Mouse (Mus musculus) CH12.LX (cell line): Measurements from ENCODE around the gene Smpdl3a. TPM values are rescaled to one million over a fixed set of nuclear protein-coding genes. Genes with fewer than 3 reads are reported as not detected.

Experiments
- DNase-seq: peaks from one replicate; pipeline ENCODE4 v3.0.0-alpha.2; 2013; ENCODE audit errors: extremely low read depth
- H3K27ac ChIP-seq: 2 replicates; pipeline ENCODE4 v1.5.1; 2012; ENCODE audit warnings: low read depth, mild to moderate bottlenecking, control low read depth, moderate library complexity; ENCODE audit not compliant: insufficient read depth
- H3K27me3 ChIP-seq: replicated peaks from 2 replicates; pipeline ENCODE3; 2012; ENCODE audit warnings: inconsistent platforms
- H3K36me3 ChIP-seq, 2 experiments: replicated peaks in 1 of 2; 2 replicates each; pipeline versions ENCODE3 to v1.6.1; 2012; ENCODE audit warnings: inconsistent platforms in 1 of 2, low read length in 1 of 2, mild to moderate bottlenecking in 1 of 2, mixed read lengths in 1 of 2, moderate library complexity in 1 of 2; ENCODE audit not compliant: control insufficient read depth in 1 of 2, insufficient read depth in 1 of 2
- H3K4me1 ChIP-seq, 2 experiments: 2 replicates each; pipeline ENCODE4 v1.6.1; 2012; ENCODE audit warnings: inconsistent platforms in 1 of 2, moderate library complexity in 1 of 2; ENCODE audit not compliant: insufficient read depth in 2 of 2, control insufficient read depth in 1 of 2
- H3K4me2 ChIP-seq: 2 replicates; pipeline ENCODE4 v1.6.1; 2012; ENCODE audit warnings: low read depth, mild to moderate bottlenecking, control low read depth; ENCODE audit not compliant: poor library complexity, insufficient read depth, severe bottlenecking
- H3K4me3 ChIP-seq, 3 experiments: fragments of 150-350 bp in 1 of 3; sonication (generic) in 1 of 3; replicated peaks in 1 of 3; 2 replicates each; pipeline versions ENCODE3 to v1.5.1; 2011 to 2012; ENCODE audit warnings: low read depth in 2 of 3, low read length in 2 of 3, mild to moderate bottlenecking in 2 of 3, moderate library complexity in 2 of 3, control low read depth in 1 of 3, improper control_type of control experiment in 1 of 3, inconsistent platforms in 1 of 3, mixed read lengths in 1 of 3; ENCODE audit not compliant: poor library complexity in 1 of 3
- H3K79me2 ChIP-seq: replicated peaks from 2 replicates; pipeline ENCODE4 v1.6.1; 2012; ENCODE audit warnings: mild to moderate bottlenecking, moderate library complexity; ENCODE audit not compliant: control insufficient read depth, poor library complexity, insufficient read depth, severe bottlenecking; ENCODE audit errors: extremely low read depth
- H3K9ac ChIP-seq: 2 replicates; pipeline ENCODE4 v1.6.1; 2012; ENCODE audit warnings: low read depth, mild to moderate bottlenecking, control low read depth, moderate library complexity; ENCODE audit not compliant: insufficient read depth
- H3K9me3 ChIP-seq: replicated peaks from 2 replicates; pipeline ENCODE3; 2012; ENCODE audit warnings: low read length, inconsistent platforms, mixed read lengths
- CHD1 ChIP-seq: IDR thresholded peaks from 2 replicates; pipeline ENCODE4 v1.6.1; 2012; ENCODE audit warnings: low read depth, low read length, improper control_type of control experiment, inconsistent platforms
- CHD2 ChIP-seq: IDR thresholded peaks from 2 replicates; pipeline ENCODE4 v1.6.1; 2011; ENCODE audit warnings: low read length, improper control_type of control experiment
- CTCF ChIP-seq, 2 experiments: IDR thresholded peaks in 1 of 2; conservative IDR thresholded peaks in 1 of 2; 2 replicates each; pipeline ENCODE4 v1.5.1; 2011 to 2012; ENCODE audit warnings: low read depth in 2 of 2, low read length in 2 of 2, improper control_type of control experiment in 1 of 2, inconsistent platforms in 1 of 2, mild to moderate bottlenecking in 1 of 2, moderate library complexity in 1 of 2
- ELF1 ChIP-seq: IDR thresholded peaks from 2 replicates; pipeline ENCODE4 v1.6.1; 2014; ENCODE audit warnings: low read depth, mild to moderate bottlenecking, inconsistent platforms, low read length, improper control_type of control experiment
- EP300 ChIP-seq: IDR thresholded peaks from 2 replicates; pipeline ENCODE4 v1.6.1; 2011; ENCODE audit warnings: low read length, improper control_type of control experiment
- ETS1 ChIP-seq: conservative IDR thresholded peaks from 2 replicates; pipeline ENCODE4 v1.6.1; 2012; ENCODE audit warnings: low read depth, mild to moderate bottlenecking, inconsistent platforms, low read length, improper control_type of control experiment, moderate library complexity
- GABPA ChIP-seq: IDR thresholded peaks from 2 replicates; pipeline ENCODE4 v1.6.1; 2012; ENCODE audit warnings: low read depth, low read length, improper control_type of control experiment, inconsistent platforms; ENCODE audit not compliant: insufficient replicate concordance
- IRF4 ChIP-seq: IDR thresholded peaks from 2 replicates; pipeline ENCODE4 v1.6.1; 2014; ENCODE audit warnings: low read depth, mild to moderate bottlenecking, inconsistent platforms, low read length, improper control_type of control experiment
- JUN ChIP-seq: IDR thresholded peaks from 2 replicates; pipeline ENCODE4 v1.6.1; 2011; ENCODE audit warnings: low read depth, mild to moderate bottlenecking, low read length, improper control_type of control experiment, moderate library complexity; ENCODE audit not compliant: insufficient read depth
- KAT2A ChIP-seq: IDR thresholded peaks from 2 replicates; pipeline ENCODE4 v1.6.1; 2012; ENCODE audit warnings: low read length, improper control_type of control experiment, inconsistent platforms; ENCODE audit not compliant: insufficient replicate concordance
- MAX ChIP-seq: IDR thresholded peaks from 2 replicates; pipeline ENCODE4 v1.6.1; 2011; ENCODE audit warnings: low read length, improper control_type of control experiment
- MEF2A ChIP-seq: IDR thresholded peaks from 2 replicates; pipeline ENCODE4 v1.6.1; 2014; ENCODE audit warnings: low read depth, mild to moderate bottlenecking, inconsistent platforms, low read length, improper control_type of control experiment, borderline replicate concordance
- MYC ChIP-seq: IDR thresholded peaks from 2 replicates; pipeline ENCODE4 v1.6.1; 2011; ENCODE audit warnings: low read depth, mild to moderate bottlenecking, improper control_type of control experiment, low read length
- NELFE ChIP-seq: IDR thresholded peaks from 2 replicates; pipeline ENCODE4 v1.6.1; 2011; ENCODE audit warnings: low read depth, low read length, improper control_type of control experiment
- PAX5 ChIP-seq: IDR thresholded peaks from 2 replicates; pipeline ENCODE4 v1.6.1; 2012; ENCODE audit warnings: low read length, inconsistent platforms, mixed read lengths
- RCOR1 ChIP-seq: conservative IDR thresholded peaks from 2 replicates; pipeline ENCODE4 v1.6.1; 2012; ENCODE audit warnings: low read depth, mild to moderate bottlenecking, inconsistent platforms, low read length, improper control_type of control experiment
- SIN3A ChIP-seq: IDR thresholded peaks from 2 replicates; pipeline ENCODE4 v1.6.1; 2012; ENCODE audit warnings: low read length, improper control_type of control experiment, inconsistent platforms
- TBP ChIP-seq: conservative IDR thresholded peaks from 2 replicates; pipeline ENCODE4 v1.6.1; 2011; ENCODE audit warnings: low read depth, low read length, improper control_type of control experiment
- TCF12 ChIP-seq: IDR thresholded peaks from 2 replicates; pipeline ENCODE4 v1.6.1; 2014; ENCODE audit warnings: low read depth, mild to moderate bottlenecking, inconsistent platforms, low read length, improper control_type of control experiment
- UBTF ChIP-seq: IDR thresholded peaks from 2 replicates; pipeline ENCODE4 v1.6.1; 2012; ENCODE audit warnings: low read depth, mild to moderate bottlenecking, inconsistent platforms, low read length, improper control_type of control experiment, moderate library complexity
- USF1 ChIP-seq: IDR thresholded peaks from 2 replicates; pipeline ENCODE4 v1.6.1; 2014; ENCODE audit warnings: low read depth, mild to moderate bottlenecking, inconsistent platforms, low read length, improper control_type of control experiment
- ZC3H11A ChIP-seq: IDR thresholded peaks from 2 replicates; pipeline ENCODE4 v1.6.1; 2012; ENCODE audit warnings: low read depth, mild to moderate bottlenecking, inconsistent platforms, low read length, improper control_type of control experiment
- ZNF384 ChIP-seq: IDR thresholded peaks from 2 replicates; pipeline ENCODE4 v1.6.1; 2012; ENCODE audit warnings: low read depth, low read length, improper control_type of control experiment, inconsistent platforms
- dilution Hi-C: fragments of 300-500 bp; cut with MboI; formaldehyde crosslinking; loops from 2 replicates; pipeline ENCODE4 v1.14.3; 2020; ENCODE audit warnings: low sequenced_read_pairs; ENCODE audit not compliant: extremely low pct_unique_long_range_greater_than_20kb, extremely low pct_ligation_motif_present
- in situ Hi-C: fragments of 300-500 bp; cut with MboI; formaldehyde crosslinking; loops from 3 replicates; pipeline ENCODE4 v1.14.3; 2019; ENCODE audit warnings: low sequenced_read_pairs, low pct_ligation_motif_present, low pct_unique_long_range_greater_than_20kb, mixed read lengths
- polyA plus RNA-seq: library from polyadenylated mRNA; unstranded; fragments of >175 nt; gene quantifications from 2 replicates; pipeline ENCODE4 v1.2.1, GENCODE M21; 2012; ENCODE audit warnings: low read depth; ENCODE audit not compliant: insufficient read length
- total RNA-seq, 2 experiments: library from RNA; depleted of rRNA; stranded (reverse); fragments of 300-350 nt in 1 of 2; fragments of >200 nt in 1 of 2; gene quantifications; 2 replicates each; pipeline ENCODE4 v1.2.3; 2012 to 2014

The Smpdl3a gene
- total and polyA plus RNA-seq, 3 experiments = not detected

DNA sequence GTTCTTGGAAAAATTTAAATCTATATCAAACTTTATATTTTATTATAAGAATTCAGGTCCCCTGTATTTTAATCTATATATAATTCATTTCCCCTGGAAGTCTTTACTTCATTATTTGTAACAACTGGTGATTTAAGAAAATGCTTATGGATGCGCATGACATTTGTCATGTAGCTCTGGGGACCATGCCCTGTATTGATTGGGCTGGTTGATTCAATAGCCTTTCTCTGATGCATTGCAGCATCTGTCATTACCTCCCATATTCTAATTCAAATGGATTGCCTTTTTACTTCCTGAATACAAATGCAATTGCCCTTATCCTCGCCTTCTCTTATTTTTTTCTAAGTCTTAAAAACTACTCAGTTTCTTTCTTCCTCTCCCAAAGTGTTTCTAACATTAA is 20.2 kb downstream of the Smpdl3a start:
- Histone ChIP-seq H3K4me3 (no peak overlapping the region), H3K27me3 (no peaks in the 10 kb centered on the region), H3K9me3 (no peaks in the 10 kb centered on the region), H3K4me2 (no peak overlapping the region), H3K27ac (no peak overlapping the region), H3K79me2 (no peaks in the 10 kb centered on the region), H3K4me1 (no peaks in the 10 kb centered on the region), H3K9ac (no peak overlapping the region), H3K36me3 (no peaks in the 10 kb centered on the region)
- DNase-seq = no peak
- dilution Hi-C loops = no loop called here
- TF ChIP-seq ZC3H11A (no peak), UBTF (no peak), KAT2A (no peak), EP300 (no peak), NELFE (no peak), PAX5 (no peak)
- in situ Hi-C loops = no loop called here

DNA sequence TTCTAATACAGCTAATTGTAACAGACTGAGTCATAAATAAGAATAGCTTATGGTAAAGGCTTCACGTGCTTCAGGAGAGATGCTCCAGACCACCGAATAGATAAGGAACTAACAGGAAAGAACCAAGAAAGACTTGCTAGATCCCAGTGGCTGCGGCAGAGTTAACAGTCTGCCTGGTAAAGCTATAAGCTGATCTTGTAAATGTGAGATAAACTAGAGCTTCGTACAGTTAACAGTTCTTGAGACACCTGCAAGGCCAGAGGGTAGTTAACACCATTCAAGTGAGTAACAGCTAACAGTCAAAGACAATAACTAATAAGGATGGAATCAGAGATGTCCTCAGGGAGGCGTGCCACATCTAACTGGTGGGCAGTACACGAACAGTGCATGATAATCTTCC is 21.7 kb downstream of the Smpdl3a start:
- Histone ChIP-seq H3K4me2 (no peak overlapping the region), H3K4me1 (no peaks in the 10 kb centered on the region), H3K9ac (no peak overlapping the region), H3K4me3 (no peak overlapping the region), H3K79me2 (no peaks in the 10 kb centered on the region), H3K27me3 (no peaks in the 10 kb centered on the region)
- in situ Hi-C loops = no loop called here
- TF ChIP-seq GABPA (no peak), IRF4 (no peak), EP300 (no peak), JUN (no peak), PAX5 (no peak), TBP (no peak), MYC (no peak), CTCF (conservative IDR thresholded peaks at IDR 0.05 in 1 of 2, IDR thresholded peaks at IDR 0.05 in 1 of 2; ENCODE audit: low read depth in 2 of 2, low read length in 2 of 2) (no peak), USF1 (no peak)
- TF ChIP-seq, all 38 proteins: peak for 0
- DNase-seq = no peak
- dilution Hi-C loops = no loop called here
- Histone ChIP-seq H3K36me3 (no peaks in the 10 kb centered on the region), H3K27ac (no peak overlapping the region), H3K9me3 (no peaks in the 10 kb centered on the region)

DNA sequence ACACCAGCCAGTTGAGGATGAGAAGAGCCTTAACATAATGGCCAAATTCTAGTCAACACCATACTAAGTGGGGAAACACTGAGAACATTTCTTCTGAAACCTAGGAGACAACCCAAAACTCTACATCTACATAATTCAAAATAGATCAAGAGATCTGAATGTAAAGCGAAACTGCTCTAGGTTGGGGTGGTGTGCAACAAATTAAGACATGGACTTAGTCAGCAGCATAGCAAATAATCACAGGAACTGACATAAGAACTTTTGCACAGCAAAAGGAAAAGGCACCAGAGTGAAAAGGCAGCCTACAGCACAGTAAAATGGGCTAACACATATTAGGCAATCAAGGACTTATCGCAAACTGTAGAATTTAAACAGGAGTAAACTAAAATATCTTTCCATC is 25.1 kb downstream of the Smpdl3a start:
- no peaks in the 10 kb centered on the region for H3K36me3 ChIP-seq
- H3K4me1 ChIP-seq = no peaks in the 10 kb centered on the region
- dilution Hi-C loops = no loop called here
- no peak overlapping the region for H3K4me3 ChIP-seq
- no peaks in the 10 kb centered on the region for H3K79me2 ChIP-seq
- no peaks in the 10 kb centered on the region for H3K27me3 ChIP-seq
- TF ChIP-seq CTCF (conservative IDR thresholded peaks at IDR 0.05 in 1 of 2, IDR thresholded peaks at IDR 0.05 in 1 of 2; ENCODE audit: low read depth in 2 of 2, low read length in 2 of 2) (no peak), ZNF384 (no peak), MAX (no peak), CHD1 (no peak), USF1 (no peak), SIN3A (no peak), NELFE (no peak), ELF1 (no peak), MYC (no peak), ETS1 (no peak), MEF2A (no peak), RCOR1 (no peak), CHD2 (no peak), TCF12 (no peak)
- H3K9ac ChIP-seq = no peak overlapping the region
- in situ Hi-C loops = no loop called here
- H3K4me2 ChIP-seq = no peak overlapping the region
- DNase-seq = no peak
- H3K27ac ChIP-seq = no peak overlapping the region
- H3K9me3 ChIP-seq = no peaks in the 10 kb centered on the region
